Mouse (Mus musculus) ES-E14 (cell line): ENCODE data around the gene Klf3. TPM values are rescaled to one million over a fixed set of nuclear protein-coding genes. Genes with fewer than 3 reads are reported as not detected.
A peak's percentile ranks its signal among the peaks of the same experiment; 100 is the strongest.

Source experiments
- DNase-seq: peaks from one replicate; pipeline ENCODE4 v3.0.0-alpha.2; 2013; ENCODE audit warnings: low read depth, low spot score
- H3K27ac ChIP-seq: 2 replicates; pipeline ENCODE4 v1.5.1; 2012; ENCODE audit warnings: low read depth, mild to moderate bottlenecking, low read length, moderate library complexity, mixed read lengths; ENCODE audit not compliant: poor library complexity, insufficient read depth, severe bottlenecking
- H3K36me3 ChIP-seq: 2 replicates; pipeline ENCODE4 v1.6.1; 2012; ENCODE audit warnings: mild to moderate bottlenecking, low read length, moderate library complexity, mixed read lengths; ENCODE audit not compliant: control insufficient read depth, poor library complexity, insufficient read depth, severe bottlenecking
- H3K4me1 ChIP-seq, 2 experiments: fragments of 150-350 bp in 1 of 2; sonication (generic) in 1 of 2; 2 replicates each; pipeline ENCODE4 v1.6.1; 2012; ENCODE audit warnings: low read length in 2 of 2, mild to moderate bottlenecking in 1 of 2, mixed read lengths in 1 of 2; ENCODE audit not compliant: control insufficient read depth in 2 of 2, insufficient read depth in 2 of 2, poor library complexity in 1 of 2
- H3K4me3 ChIP-seq, 2 experiments: fragments of 150-350 bp in 1 of 2; sonication (generic) in 1 of 2; 2 replicates each; pipeline ENCODE4 v1.5.1; 2012; ENCODE audit warnings: low read length in 2 of 2, low read depth in 1 of 2, mild to moderate bottlenecking in 1 of 2, mixed read lengths in 1 of 2; ENCODE audit not compliant: insufficient read depth in 1 of 2, poor library complexity in 1 of 2, severe bottlenecking in 1 of 2
- H3K9ac ChIP-seq: 2 replicates; pipeline ENCODE4 v1.6.1; 2012; ENCODE audit warnings: low read depth, mild to moderate bottlenecking, low read length, mixed read lengths; ENCODE audit not compliant: poor library complexity, insufficient read depth, severe bottlenecking
- H3K9me3 ChIP-seq: fragments of 150-350 bp; sonication (generic); 2 replicates; pipeline ENCODE4 v1.6.1; 2012; ENCODE audit warnings: low read depth, mild to moderate bottlenecking, low read length; ENCODE audit not compliant: control insufficient read depth, insufficient read depth
- CHD2 ChIP-seq: IDR thresholded peaks from 2 replicates; pipeline ENCODE4 v1.6.1; 2014; ENCODE audit warnings: mild to moderate bottlenecking, low read depth, low read length, inconsistent platforms
- HCFC1 ChIP-seq: IDR thresholded peaks from 2 replicates; pipeline ENCODE4 v1.6.1; 2012; ENCODE audit warnings: low read length, inconsistent platforms, borderline replicate concordance; ENCODE audit not compliant: insufficient read depth
- MAFK ChIP-seq: IDR thresholded peaks from 2 replicates; pipeline ENCODE4 v1.6.1; 2014; ENCODE audit warnings: mild to moderate bottlenecking, low read depth, low read length, inconsistent platforms; ENCODE audit not compliant: insufficient read depth
- ZC3H11A ChIP-seq: IDR thresholded peaks from 2 replicates; pipeline ENCODE4 v1.6.1; 2012; ENCODE audit warnings: low read depth, mild to moderate bottlenecking, inconsistent platforms, low read length, borderline replicate concordance
- ZNF384 ChIP-seq: IDR thresholded peaks from 2 replicates; pipeline ENCODE4 v1.6.1; 2012; ENCODE audit warnings: low read depth, low read length, inconsistent platforms
- in situ Hi-C, 2 experiments: fragments of 600-800 bp; cut with MboI; formaldehyde crosslinking; loops; one replicate each; pipeline ENCODE4 v1.15.1; 2025; ENCODE audit warnings: low sequenced_read_pairs in 2 of 2, inconsistent platforms in 1 of 2; ENCODE audit not compliant: unreplicated experiment in 2 of 2
- total RNA-seq: library from RNA; depleted of rRNA; stranded (reverse); fragments of 300-350 nt; gene quantifications from 2 replicates; pipeline ENCODE4 v1.2.3, GENCODE M21; 2012

Gene Klf3
- total RNA-seq, 1 experiment: 22.9 TPM

DNA sequence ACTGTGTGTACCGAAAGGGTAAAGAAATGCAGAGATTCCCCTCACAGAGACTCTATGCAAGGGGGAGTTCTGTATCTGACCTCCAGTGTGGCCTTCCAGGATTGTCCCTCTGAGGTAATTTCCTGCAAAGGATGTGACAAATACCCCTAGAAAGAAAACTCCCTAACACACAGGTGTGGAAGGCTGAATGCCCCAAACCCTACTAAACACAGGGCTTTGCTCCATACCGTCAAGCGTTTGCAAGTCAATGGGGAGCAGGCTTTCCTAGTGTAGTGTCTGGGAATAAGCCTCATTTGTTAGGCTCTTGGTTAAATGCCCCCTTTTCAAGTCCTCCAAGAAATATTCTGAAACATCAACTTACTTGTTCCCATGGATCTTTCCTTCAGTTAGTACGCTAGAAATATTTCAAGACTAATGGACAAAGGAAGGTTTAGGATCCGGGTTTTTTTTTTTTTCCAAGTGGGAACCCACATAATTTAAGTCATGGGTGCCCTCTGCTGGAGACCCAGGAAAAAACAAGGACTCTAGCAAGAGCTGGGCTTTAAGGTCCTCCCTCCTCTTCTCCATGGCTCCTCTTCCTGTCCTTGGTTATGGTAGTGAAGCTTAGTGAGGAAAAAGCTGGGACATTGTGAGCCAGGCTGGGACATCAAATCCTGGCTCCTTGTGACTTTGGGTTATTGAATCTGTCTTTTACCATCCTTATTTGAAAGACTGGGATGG is 63.3 kb downstream of the Klf3 start:
- Histone ChIP-seq H3K4me3 (peak overlapping the region; percentile 1 to 6; a peak in 1 of 4 replicates), H3K9ac (peak overlapping the region; percentile 32; the same call in 1 of the 2 replicates), H3K4me1 (peaks cover 12 to 22% of the 10 kb centered on the region in 2 experiments), H3K36me3 (no peaks in the 10 kb centered on the region), H3K27ac (peak overlapping the region; percentile 99; the same call in 1 of the 2 replicates), H3K9me3 (no peaks in the 10 kb centered on the region)
- peak; percentile 86 for TF ChIP-seq ZC3H11A
- TF ChIP-seq MAFK: no peak
- TF ChIP-seq ZNF384: peak; percentile 98
- peak; percentile 76 for DNase-seq
- in situ Hi-C loops: loop anchor here in 1 of 2 experiments (10.0 kb wide), 2 partner anchors 282 to 482 kb away; no protein-coding TSS in a partner anchor

DNA sequence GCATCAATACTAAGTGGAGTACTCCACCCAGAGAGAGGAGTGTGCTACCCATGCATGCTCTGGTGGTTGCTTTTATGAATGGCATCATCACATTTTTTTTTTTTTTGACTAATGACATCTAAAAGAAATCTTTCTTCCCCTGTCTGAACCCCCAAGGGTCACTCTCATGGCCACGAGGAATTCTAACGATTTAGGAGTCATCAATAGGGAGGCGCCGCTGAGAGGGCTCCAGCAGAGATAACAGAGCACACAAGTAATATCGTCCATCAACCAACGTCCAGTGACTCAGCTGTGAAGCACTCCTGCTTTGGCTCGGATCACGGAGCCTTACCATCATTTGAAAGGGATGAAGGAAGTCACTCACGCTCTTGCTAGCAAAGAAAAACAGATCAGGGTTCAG is 63.9 kb downstream of the Klf3 start:
- no peak overlapping the region for H3K4me3 ChIP-seq
- no peaks in the 10 kb centered on the region for H3K36me3 ChIP-seq
- in situ Hi-C loops: loop anchor here in 1 of 2 experiments (10.0 kb wide), 2 partner anchors 282 to 482 kb away; no protein-coding TSS in a partner anchor
- TF ChIP-seq ZC3H11A (no peak), ZNF384 (no peak), HCFC1 (no peak), CHD2 (no peak), MAFK (no peak)
- H3K9me3 ChIP-seq: no peaks in the 10 kb centered on the region
- H3K27ac ChIP-seq: no peak overlapping the region
- DNase-seq: no peak
- no peak overlapping the region for H3K9ac ChIP-seq
- peaks cover 12 to 20% of the 10 kb centered on the region in 2 experiments for H3K4me1 ChIP-seq

DNA sequence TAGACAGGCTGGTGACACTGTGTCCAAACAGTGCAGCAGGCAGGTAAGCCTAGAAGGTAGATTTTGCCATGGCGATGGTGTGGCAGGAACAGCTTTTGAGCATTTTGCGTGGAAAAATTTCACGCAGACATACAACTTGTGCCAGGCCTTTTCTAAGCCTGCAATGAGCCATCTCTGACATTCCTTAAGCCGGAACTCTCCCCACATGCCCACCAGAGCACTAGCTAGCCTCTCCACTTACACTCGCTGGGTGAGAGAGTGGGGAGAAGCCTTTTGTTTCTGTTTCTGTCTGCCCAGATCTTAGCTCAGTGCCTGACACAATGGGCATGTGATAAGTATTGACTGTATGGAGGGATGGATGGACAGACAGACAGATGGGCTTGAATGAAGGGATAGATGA is 64.4 kb downstream of the Klf3 start:
- Histone ChIP-seq H3K4me3 (no peak overlapping the region), H3K4me1 (peaks cover 9 to 15% of the 10 kb centered on the region in 2 experiments), H3K9me3 (no peaks in the 10 kb centered on the region), H3K27ac (no peak overlapping the region), H3K36me3 (no peaks in the 10 kb centered on the region), H3K9ac (no peak overlapping the region)
- in situ Hi-C loops: loop anchor here in 1 of 2 experiments (10.0 kb wide), 2 partner anchors 283 to 483 kb away; no protein-coding TSS in a partner anchor
- TF ChIP-seq ZNF384 (no peak), CHD2 (no peak), HCFC1 (no peak), MAFK (no peak), ZC3H11A (no peak)
- no peak for DNase-seq

DNA sequence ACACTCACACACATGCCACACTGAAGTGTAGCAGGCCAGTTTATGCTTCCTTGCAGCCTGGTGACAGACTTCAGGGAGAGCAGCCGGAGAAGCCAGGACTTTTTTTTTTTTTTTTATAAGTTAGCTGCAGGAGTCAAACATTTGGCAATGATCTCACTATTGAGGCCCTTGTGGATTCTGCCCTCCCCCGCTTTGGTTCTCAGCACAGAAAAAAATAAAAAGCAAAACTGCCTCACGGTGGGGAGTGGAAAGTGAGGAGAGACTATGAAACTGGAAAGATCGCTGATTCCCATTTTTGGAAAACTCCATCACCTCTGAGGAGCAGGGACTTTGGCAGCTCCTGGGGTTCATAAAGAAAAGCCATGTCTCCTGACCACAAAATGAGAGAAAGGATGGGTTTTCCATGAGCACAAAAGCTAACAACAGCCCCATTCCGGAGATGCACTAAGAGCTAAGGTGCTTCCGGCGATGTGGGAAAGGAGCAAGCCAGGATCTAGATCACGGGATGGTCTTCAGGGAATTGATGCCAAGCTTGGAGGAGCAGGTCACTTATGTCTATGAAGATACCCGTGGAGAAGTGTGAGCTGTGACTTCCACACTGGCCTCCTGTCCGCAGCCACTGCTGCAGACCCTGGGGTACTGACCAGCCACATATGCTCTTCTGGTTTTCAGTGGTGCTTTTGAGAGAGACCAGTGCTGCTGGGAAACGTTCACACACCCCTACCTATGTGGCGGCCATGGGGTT is 73.1 kb downstream of the Klf3 start:
- TF ChIP-seq MAFK (no peak), HCFC1 (no peak), ZNF384 (no peak), CHD2 (no peak), ZC3H11A (no peak)
- peaks cover 4 to 8% of the 10 kb centered on the region in 2 experiments; a peak in 3 of 4 replicates for H3K4me1 ChIP-seq
- no peaks in the 10 kb centered on the region for H3K36me3 ChIP-seq
- H3K4me3 ChIP-seq: no peak overlapping the region
- in situ Hi-C loops: no loop called here
- H3K27ac ChIP-seq: no peak overlapping the region
- no peak overlapping the region for H3K9ac ChIP-seq
- no peak for DNase-seq
- H3K9me3 ChIP-seq: no peaks in the 10 kb centered on the region
